Mouse (Mus musculus) embryonic facial prominence, embryonic 13.5 days (tissue): ENCODE results near the gene Zdhhc14. TPM values are rescaled to one million over a fixed set of nuclear protein-coding genes. Genes with fewer than 3 reads are reported as not detected.

Source experiments
- ATAC-seq: fragments of 200-750 bp; cut with Nextera tagmentation; 2 replicates; pipeline ENCODE4 v1.8.0; 2017; ENCODE audit warnings: low read depth; ENCODE audit not compliant: insufficient number of reproducible peaks, insufficient read depth, low FRiP score, low TSS enrichment
- H3K27ac ChIP-seq: fragments of 300-500 bp; sonication (generic); 2 replicates; pipeline ENCODE4 v1.5.1; 2015; ENCODE audit warnings: moderate library complexity, mild to moderate bottlenecking, inconsistent platforms
- H3K27me3 ChIP-seq: fragments of 300-500 bp; sonication (generic); 2 replicates; pipeline ENCODE4 v1.6.1; 2015; ENCODE audit warnings: mild to moderate bottlenecking, inconsistent platforms
- H3K36me3 ChIP-seq: fragments of 300-500 bp; sonication (generic); 2 replicates; pipeline ENCODE4 v1.6.1; 2015; ENCODE audit warnings: mild to moderate bottlenecking, inconsistent platforms
- H3K4me1 ChIP-seq: fragments of 300-500 bp; sonication (generic); 2 replicates; pipeline ENCODE4 v1.6.1; 2015; ENCODE audit warnings: inconsistent platforms
- H3K4me2 ChIP-seq: fragments of 300-500 bp; sonication (generic); 2 replicates; pipeline ENCODE4 v1.6.1; 2015; ENCODE audit warnings: moderate library complexity, mild to moderate bottlenecking, inconsistent platforms
- H3K4me3 ChIP-seq: fragments of 300-500 bp; sonication (generic); 2 replicates; pipeline ENCODE4 v1.5.1; 2015; ENCODE audit warnings: mild to moderate bottlenecking, inconsistent platforms
- H3K9ac ChIP-seq: fragments of 300-500 bp; sonication (generic); 2 replicates; pipeline ENCODE4 v1.6.1; 2015; ENCODE audit warnings: mild to moderate bottlenecking, inconsistent platforms
- H3K9me3 ChIP-seq: fragments of 300-500 bp; sonication (generic); 2 replicates; pipeline ENCODE4 v1.6.1; 2016; ENCODE audit warnings: inconsistent platforms
- WGBS: fragments of 180-500 bp; shearing (Covaris S2); methylation state at CpG from one replicate; pipeline ENCODE4 v1.1.7; 2015; ENCODE audit warnings: mixed read lengths; 5-methylcytosine and 5-hydroxymethylcytosine counted together
- polyA plus RNA-seq: library from polyadenylated mRNA; unstranded; fragments of >200 nt; fragmentation: Nextera tagmentation; extraction: Ambion mirVana; gene quantifications from 2 replicates; pipeline ENCODE4 v1.2.1, GENCODE M21; 2015

Gene Zdhhc14
- polyA plus RNA-seq, 1 experiment from 2014 or later: 3.6 TPM

DNA sequence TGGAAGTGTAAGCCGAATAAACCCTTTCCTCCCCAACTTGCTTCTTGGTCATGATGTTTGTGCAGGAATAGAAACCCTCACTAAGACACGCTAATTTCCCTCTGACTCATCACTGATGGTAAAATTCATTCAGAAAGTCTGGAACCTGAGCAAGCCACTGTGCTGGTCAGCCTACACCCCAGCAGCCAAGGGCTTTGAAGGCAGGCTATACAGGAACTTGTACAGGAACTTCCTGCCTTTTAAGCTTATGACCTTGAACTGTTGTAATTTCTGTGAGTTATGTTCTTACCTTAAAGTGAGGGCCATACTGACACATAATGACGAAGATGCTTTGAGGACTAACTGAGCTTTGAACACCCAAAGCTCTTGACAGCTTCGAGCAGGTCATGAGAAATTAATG is 67.9 kb downstream of the Zdhhc14 start:
- no peak overlapping the region for H3K27ac ChIP-seq
- no peaks in the 10 kb centered on the region; the same call in 1 of the 2 replicates for H3K4me1 ChIP-seq
- WGBS: 84% methylated on average over 4 of the region's 4 CpGs
- no peaks in the 10 kb centered on the region for H3K36me3 ChIP-seq
- no peak overlapping the region for H3K9ac ChIP-seq
- no peak overlapping the region for H3K4me2 ChIP-seq
- ATAC-seq: no peak
- H3K9me3 ChIP-seq: no peaks in the 10 kb centered on the region
- no peak overlapping the region for H3K4me3 ChIP-seq
- no peaks in the 10 kb centered on the region for H3K27me3 ChIP-seq

DNA sequence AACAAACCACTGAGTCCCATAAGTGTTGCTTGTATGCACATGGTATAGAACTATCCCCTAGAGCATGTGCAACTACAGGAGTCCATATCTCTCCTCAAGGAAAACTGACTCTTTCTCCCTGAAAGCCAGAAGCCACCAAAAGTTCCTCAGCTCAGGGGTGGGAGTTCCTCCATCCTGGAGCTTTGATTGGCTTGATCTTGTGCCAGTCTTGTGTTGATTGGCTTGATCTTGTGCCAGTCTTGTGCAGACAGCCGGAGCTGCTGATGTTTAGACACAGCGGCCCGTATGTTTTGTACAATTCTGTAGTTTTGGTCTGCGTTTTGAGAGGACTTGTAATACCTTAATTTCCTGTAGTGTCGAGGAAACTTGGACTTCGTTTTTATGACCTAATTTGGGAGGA is 70.8 kb downstream of the Zdhhc14 start:
- Histone ChIP-seq H3K27ac (no peak overlapping the region), H3K9ac (no peak overlapping the region), H3K4me1 (no peaks in the 10 kb centered on the region; the same call in 1 of the 2 replicates), H3K36me3 (no peaks in the 10 kb centered on the region), H3K9me3 (no peaks in the 10 kb centered on the region), H3K27me3 (no peaks in the 10 kb centered on the region), H3K4me2 (no peak overlapping the region), H3K4me3 (no peak overlapping the region)
- no peak for ATAC-seq
- WGBS: 89% methylated on average over 6 of the region's 6 CpGs

DNA sequence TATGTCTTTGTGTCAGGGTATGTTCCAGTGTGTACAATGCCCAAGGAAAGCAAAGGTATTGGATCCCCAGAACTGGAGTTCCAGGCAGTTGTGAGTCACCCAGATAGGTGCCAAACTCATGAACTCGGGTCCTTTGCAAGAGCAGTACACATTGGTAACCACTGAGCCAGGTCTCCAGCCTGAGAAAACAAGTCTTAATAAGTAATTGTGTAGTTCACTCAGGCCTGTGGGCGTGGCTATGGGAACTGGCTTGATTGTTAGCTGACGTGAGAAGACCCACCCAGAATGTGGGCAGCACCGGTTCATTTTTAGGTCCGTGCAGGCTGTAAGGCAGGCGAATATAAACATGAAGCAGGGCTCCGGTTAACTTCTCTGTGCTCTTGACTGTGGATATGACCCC is 73.6 kb downstream of the Zdhhc14 start:
- 79% methylated on average over 7 of the region's 7 CpGs for whole genome bisulfite sequencing
- Histone ChIP-seq H3K9me3 (no peaks in the 10 kb centered on the region), H3K36me3 (no peaks in the 10 kb centered on the region), H3K4me2 (no peak overlapping the region), H3K4me1 (no peaks in the 10 kb centered on the region), H3K4me3 (no peak overlapping the region), H3K27ac (no peak overlapping the region), H3K9ac (no peak overlapping the region), H3K27me3 (no peaks in the 10 kb centered on the region)
- ATAC-seq: no peak

DNA sequence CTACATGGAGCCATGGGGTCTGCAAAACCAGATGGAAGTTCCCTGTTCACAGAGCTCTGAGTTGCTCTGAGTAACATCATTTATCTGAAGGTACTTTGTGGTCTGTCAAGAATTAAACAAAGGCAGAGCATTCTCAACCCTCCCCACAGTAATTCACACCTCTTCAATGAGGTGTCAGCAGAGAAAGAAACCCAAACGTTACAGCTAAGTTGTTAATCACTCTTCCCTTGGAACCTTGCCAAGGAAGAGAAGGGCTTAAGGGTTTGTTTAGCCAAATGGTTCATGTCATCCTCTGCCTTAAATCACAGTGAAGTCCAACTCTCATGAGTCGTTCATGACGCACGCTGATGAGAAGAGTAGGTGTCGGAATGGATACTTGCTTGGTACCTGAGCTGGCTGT is 75.6 kb downstream of the Zdhhc14 start:
- Histone ChIP-seq H3K9me3 (no peaks in the 10 kb centered on the region), H3K27ac (no peak overlapping the region), H3K4me1 (no peaks in the 10 kb centered on the region), H3K27me3 (no peaks in the 10 kb centered on the region), H3K36me3 (no peaks in the 10 kb centered on the region), H3K4me2 (no peak overlapping the region), H3K4me3 (no peak overlapping the region), H3K9ac (no peak overlapping the region)
- WGBS: 70% methylated on average over 5 of the region's 5 CpGs
- ATAC-seq: no peak

DNA sequence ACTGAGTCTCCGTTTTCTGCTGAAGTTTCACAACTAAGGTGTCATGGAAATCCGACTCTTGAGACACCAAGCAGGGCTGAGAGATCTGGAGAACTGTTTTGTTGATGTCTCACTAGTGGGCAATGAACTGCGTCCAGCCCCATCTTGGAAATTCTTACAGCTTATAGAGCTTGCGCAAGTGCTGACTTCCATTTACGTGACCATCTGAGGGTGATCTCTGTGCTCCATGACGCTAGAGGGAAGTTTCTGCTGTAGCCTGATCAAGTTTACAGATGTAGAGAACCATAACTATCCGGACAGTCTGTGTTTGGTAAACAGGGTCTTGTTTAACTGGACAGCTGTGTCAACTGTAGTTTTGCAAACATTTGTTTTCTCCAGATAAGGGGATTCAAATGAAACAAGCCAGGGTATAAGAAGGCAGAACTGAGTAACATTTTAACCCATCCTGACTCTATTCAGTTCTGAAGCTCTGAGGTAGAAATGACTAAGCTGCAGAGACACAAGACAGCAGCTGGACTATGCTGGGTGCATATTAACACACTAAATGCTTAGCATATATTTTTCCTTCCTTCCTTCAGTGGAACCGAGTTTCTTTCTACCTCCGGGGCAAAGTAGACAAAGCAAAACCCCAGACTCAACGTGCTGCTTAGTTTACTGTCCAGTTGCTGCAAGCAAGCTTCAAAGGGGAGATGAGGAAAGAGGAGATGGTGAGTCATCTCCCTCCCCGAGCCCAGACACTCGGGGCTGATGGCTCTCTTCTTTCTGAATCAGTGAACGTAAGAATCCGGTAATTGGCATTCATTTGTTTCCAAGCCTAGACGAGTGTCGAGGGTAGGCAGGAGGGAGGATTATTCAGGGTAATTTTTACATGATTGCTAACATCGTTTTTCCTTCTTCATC is 77.0 kb downstream of the Zdhhc14 start:
- Histone ChIP-seq H3K9ac (no peak overlapping the region), H3K27me3 (no peaks in the 10 kb centered on the region), H3K9me3 (no peaks in the 10 kb centered on the region), H3K4me2 (no peak overlapping the region), H3K36me3 (no peaks in the 10 kb centered on the region), H3K4me1 (no peaks in the 10 kb centered on the region), H3K27ac (no peak overlapping the region), H3K4me3 (no peak overlapping the region)
- ATAC-seq: no peak
- WGBS: 67% methylated on average over 17 of the region's 17 CpGs

DNA sequence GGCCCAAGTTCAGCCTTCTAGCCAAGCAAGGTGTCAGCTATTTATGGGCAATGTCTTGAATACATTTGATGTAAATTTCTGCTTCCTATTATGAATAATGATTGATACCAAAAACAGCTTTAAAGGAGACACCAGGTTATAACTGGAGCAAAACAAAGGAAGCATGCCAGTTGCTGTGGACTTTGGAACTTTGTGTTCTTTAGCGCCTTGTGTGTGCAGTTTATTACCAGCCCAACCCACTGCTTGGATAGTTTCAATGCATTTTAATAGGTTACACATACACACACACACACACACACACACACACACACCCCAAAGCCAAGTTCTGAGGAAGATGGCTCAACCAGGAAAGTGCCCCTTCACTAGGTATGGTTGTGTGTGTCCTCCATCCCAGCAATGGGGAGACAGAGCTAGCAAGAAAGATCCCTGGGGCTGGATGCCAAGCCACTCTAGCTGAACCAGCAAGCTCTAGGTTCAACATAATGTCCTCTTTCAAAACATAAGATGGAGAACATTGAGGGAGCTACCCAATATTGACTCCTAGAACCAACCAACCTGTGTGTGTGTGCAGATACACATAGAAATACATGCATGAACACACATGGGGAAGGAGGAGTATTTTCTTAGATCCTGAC is 79.9 kb downstream of the Zdhhc14 start:
- Histone ChIP-seq H3K4me1 (peaks cover 8% of the 10 kb centered on the region), H3K4me3 (no peak overlapping the region), H3K36me3 (no peaks in the 10 kb centered on the region), H3K27ac (no peak overlapping the region), H3K27me3 (no peaks in the 10 kb centered on the region), H3K9me3 (no peaks in the 10 kb centered on the region), H3K9ac (no peak overlapping the region), H3K4me2 (no peak overlapping the region)
- no peak for ATAC-seq
- 94% methylated on average over 1 of the region's 1 CpGs for WGBS

DNA sequence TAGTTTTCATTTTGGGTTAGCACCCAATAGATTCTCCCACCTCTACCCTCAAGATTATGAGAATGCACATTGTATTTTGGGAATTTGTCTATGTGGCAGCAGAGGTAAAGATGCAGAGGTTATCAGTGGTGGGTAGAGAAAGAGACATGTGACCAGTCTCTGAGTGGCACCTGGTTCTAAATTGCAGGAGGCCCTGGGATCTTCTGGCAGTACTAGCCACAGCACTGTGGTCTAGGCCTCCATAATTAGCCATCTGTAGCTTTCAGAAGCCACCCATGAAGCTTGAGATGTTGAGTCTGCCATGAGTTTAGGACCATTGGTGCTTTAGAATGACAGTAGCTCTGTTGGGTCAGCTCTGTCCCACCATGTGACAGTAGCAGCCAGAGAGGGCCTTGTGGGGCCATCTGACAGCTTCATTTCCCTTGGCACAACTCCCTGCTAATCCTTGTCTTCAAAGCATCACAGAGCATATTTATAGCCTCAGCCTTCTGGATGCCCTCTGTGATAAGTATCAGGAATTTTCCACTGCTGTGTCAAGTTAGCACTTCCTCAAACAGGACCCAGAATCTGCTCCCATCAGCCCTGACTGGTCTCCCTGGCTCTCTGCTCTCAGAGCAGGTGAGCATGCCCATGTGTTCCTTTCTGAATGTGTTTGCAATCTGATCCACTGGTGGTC is 80.5 kb downstream of the Zdhhc14 start:
- no peak for ATAC-seq
- Histone ChIP-seq H3K9me3 (no peaks in the 10 kb centered on the region), H3K27ac (no peak overlapping the region), H3K4me2 (no peak overlapping the region), H3K4me3 (no peak overlapping the region), H3K27me3 (no peaks in the 10 kb centered on the region), H3K9ac (no peak overlapping the region), H3K4me1 (peaks cover 8% of the 10 kb centered on the region), H3K36me3 (no peaks in the 10 kb centered on the region)

DNA sequence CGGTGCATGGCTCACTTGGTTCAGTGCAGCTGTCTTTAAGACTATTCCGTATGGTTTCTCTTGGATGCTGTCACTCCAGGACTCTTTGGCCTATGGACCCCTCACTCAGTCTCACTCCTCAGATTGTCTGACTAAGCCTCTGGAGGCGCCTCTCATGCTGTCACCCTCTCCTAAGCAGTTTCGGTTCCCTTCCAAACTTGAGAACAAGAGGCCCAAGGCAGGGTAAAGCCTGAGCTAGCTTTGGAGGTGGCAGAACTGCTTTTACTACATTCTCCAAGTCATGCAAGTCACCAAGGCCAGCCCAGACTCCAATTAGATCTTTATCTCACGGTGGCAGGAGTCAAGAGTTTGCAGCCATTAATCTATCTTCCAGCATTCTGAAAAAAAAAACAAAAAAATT is 82.3 kb downstream of the Zdhhc14 start:
- Histone ChIP-seq H3K27me3 (no peaks in the 10 kb centered on the region), H3K9ac (no peak overlapping the region), H3K4me1 (peaks cover 8% of the 10 kb centered on the region), H3K4me2 (no peak overlapping the region), H3K27ac (no peak overlapping the region), H3K4me3 (no peak overlapping the region), H3K9me3 (no peaks in the 10 kb centered on the region), H3K36me3 (no peaks in the 10 kb centered on the region)
- no peak for ATAC-seq
- 68% methylated on average over 5 of the region's 5 CpGs for WGBS

DNA sequence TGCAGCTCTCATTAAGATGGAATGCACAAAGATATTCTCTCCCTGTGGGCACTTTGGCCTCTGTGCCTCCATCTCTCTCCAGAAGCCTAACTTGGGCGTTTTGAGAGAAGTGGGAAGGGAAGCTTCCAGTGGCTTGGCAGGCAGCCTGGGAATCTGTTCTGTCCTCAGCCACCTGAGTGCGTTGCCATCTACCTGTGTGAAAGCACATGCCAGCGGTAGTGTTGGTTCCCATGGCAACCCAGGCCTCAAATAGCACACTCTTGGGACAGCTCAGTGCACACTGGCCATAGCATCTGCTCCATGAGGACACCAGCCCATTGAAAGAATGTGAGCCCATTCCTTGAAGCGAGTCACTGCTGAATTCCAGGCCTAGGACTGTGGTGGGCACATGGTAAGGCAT is 83.2 kb downstream of the Zdhhc14 start:
- peaks cover 8% of the 10 kb centered on the region for H3K4me1 ChIP-seq
- no peak for ATAC-seq
- H3K27me3 ChIP-seq: no peaks in the 10 kb centered on the region
- no peaks in the 10 kb centered on the region for H3K9me3 ChIP-seq
- H3K27ac ChIP-seq: peak overlapping the region; percentile 11; the same call in 1 of the 2 replicates
- H3K36me3 ChIP-seq: no peaks in the 10 kb centered on the region
- H3K9ac ChIP-seq: no peak overlapping the region
- no peak overlapping the region for H3K4me3 ChIP-seq
- no peak overlapping the region for H3K4me2 ChIP-seq
- WGBS: 61% methylated on average over 4 of the region's 4 CpGs

DNA sequence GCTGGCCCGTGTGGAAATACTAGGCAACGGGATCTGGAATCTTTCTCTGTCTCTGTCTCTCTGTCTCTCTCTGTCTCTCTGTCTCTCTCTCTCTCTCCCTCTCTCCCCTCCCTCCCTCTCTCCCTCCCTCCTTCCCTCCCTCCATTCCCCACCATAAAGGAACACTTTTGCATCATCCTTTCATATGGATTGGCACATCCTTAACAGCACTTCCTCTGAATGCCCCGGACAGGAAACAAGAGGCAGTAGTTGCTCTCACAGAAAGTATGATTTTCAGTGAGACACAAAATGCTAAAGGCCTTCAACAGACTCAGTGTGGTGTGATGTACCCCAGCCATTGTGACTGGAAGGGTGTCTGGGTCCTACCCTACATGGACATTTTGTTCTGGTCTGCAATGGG is 89.9 kb downstream of the Zdhhc14 start:
- no peak for ATAC-seq
- WGBS: 90% methylated on average over 3 of the region's 3 CpGs
- H3K4me3 ChIP-seq: no peak overlapping the region
- H3K9me3 ChIP-seq: no peaks in the 10 kb centered on the region
- no peaks in the 10 kb centered on the region for H3K4me1 ChIP-seq
- H3K4me2 ChIP-seq: no peak overlapping the region
- H3K9ac ChIP-seq: no peak overlapping the region
- H3K36me3 ChIP-seq: no peaks in the 10 kb centered on the region
- no peak overlapping the region for H3K27ac ChIP-seq
- no peaks in the 10 kb centered on the region for H3K27me3 ChIP-seq

DNA sequence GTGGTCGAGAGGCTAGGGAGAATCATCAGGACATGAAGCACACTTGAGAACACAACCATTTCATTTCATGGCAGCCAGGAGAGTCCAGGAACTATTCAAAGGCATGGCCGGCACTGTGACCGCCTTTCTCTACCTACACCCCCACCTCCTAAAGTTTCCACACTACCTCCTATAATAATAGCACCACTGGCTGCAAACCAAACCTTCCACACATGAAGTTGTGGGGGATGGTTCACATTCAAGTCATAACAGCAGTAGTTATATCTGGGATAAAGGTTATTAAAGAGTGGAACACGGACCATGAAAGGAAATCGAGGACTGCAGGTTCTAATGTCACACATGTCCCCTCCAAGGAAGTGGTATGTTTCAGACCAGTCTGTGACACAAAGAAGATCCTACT is 90.6 kb downstream of the Zdhhc14 start:
- ATAC-seq: no peak
- 84% methylated on average over 5 of the region's 5 CpGs for WGBS
- H3K27me3 ChIP-seq: no peaks in the 10 kb centered on the region
- H3K4me3 ChIP-seq: no peak overlapping the region
- H3K4me2 ChIP-seq: no peak overlapping the region
- no peak overlapping the region for H3K27ac ChIP-seq
- H3K9me3 ChIP-seq: no peaks in the 10 kb centered on the region
- no peak overlapping the region for H3K9ac ChIP-seq
- no peaks in the 10 kb centered on the region for H3K36me3 ChIP-seq
- H3K4me1 ChIP-seq: peaks cover 2% of the 10 kb centered on the region; the same call in 1 of the 2 replicates
